Mouse (Mus musculus) liver, embryonic 11.5 days (tissue): ENCODE measurements at regions not wholly inside any gene's neighbourhood (a gene's known extent, or its start where the extent isn't known, plus 50 kb on each side); places are given as distances from the start of the nearest gene placed in this dataset.
"Not testable (repeated sequence)": the region's sequence is repeated elsewhere in the genome, so short reads cannot be mapped to it uniquely, and the experiment has no call there.

Experiments used
- ATAC-seq: fragments of 200-750 bp; cut with Nextera tagmentation; replicated peaks from 2 replicates; pipeline ENCODE4 v1.8.0; 2017; ENCODE audit warnings: moderate number of reproducible peaks, mild to moderate bottlenecking, moderate TSS enrichment, moderate library complexity; ENCODE audit not compliant: low FRiP score
- DNase-seq: peaks from one replicate; pipeline ENCODE4 v3.0.0-alpha.2; 2017; ENCODE audit warnings: low spot score
- H3K27ac ChIP-seq: fragments of 300-500 bp; sonication (generic); 2 replicates; pipeline ENCODE4 v1.5.1; 2014; ENCODE audit warnings: mild to moderate bottlenecking, low read depth, low read length, control low read depth
- H3K27me3 ChIP-seq: fragments of 300-500 bp; sonication (generic); replicated peaks from 2 replicates; pipeline ENCODE4 v1.6.1; 2014; ENCODE audit warnings: low read length, mixed read lengths; ENCODE audit not compliant: control insufficient read depth, insufficient read depth
- H3K36me3 ChIP-seq: fragments of 300-500 bp; sonication (generic); 2 replicates; pipeline ENCODE4 v1.6.1; 2014; ENCODE audit warnings: mild to moderate bottlenecking, low read length, moderate library complexity, mixed read lengths; ENCODE audit not compliant: control insufficient read depth, insufficient read depth
- H3K4me1 ChIP-seq: fragments of 300-500 bp; sonication (generic); replicated peaks from 2 replicates; pipeline ENCODE4 v1.6.1; 2014; ENCODE audit warnings: low read length, mixed read lengths; ENCODE audit not compliant: control insufficient read depth, insufficient read depth
- H3K4me2 ChIP-seq: fragments of 300-500 bp; sonication (generic); 2 replicates; pipeline ENCODE4 v1.6.1; 2014; ENCODE audit warnings: mild to moderate bottlenecking, control low read depth, moderate library complexity
- H3K4me3 ChIP-seq: fragments of 300-500 bp; sonication (generic); 2 replicates; pipeline ENCODE4 v1.5.1; 2014; ENCODE audit warnings: low read depth, low read length, control low read depth
- H3K9ac ChIP-seq: fragments of 300-500 bp; sonication (generic); 2 replicates; pipeline ENCODE4 v1.6.1; 2014; ENCODE audit warnings: low read depth, low read length, control low read depth
- H3K9me3 ChIP-seq: fragments of 300-500 bp; sonication (generic); 2 replicates; pipeline ENCODE4 v1.6.1; 2016; ENCODE audit warnings: low read length, inconsistent platforms, mixed read lengths; ENCODE audit not compliant: control insufficient read depth
- WGBS: fragments of 180-500 bp; shearing (Covaris S2); extraction: QIAGEN DNeasy Blood & Tissue Kit; methylation state at CpG from one replicate; pipeline ENCODE4 v1.1.7; 2014; 5-methylcytosine and 5-hydroxymethylcytosine counted together

- Histone ChIP-seq H3K4me3 (no peak overlapping the region), H3K36me3 (no peaks in the 10 kb centered on the region), H3K9ac (no peak overlapping the region), H3K4me1 (no peaks in the 10 kb centered on the region), H3K27me3 (no peaks in the 10 kb centered on the region), H3K27ac (no peak overlapping the region), H3K4me2 (no peak overlapping the region), H3K9me3 (no peaks in the 10 kb centered on the region)
- DNase-seq: no peak
- 59% methylated on average over 5 of the region's 5 CpGs for WGBS
- ATAC-seq: no peak
These were observed 172.3 kb downstream of the Cdca7 start for GRCm38 (mm10) chr2:72648294-72648693.

DNA sequence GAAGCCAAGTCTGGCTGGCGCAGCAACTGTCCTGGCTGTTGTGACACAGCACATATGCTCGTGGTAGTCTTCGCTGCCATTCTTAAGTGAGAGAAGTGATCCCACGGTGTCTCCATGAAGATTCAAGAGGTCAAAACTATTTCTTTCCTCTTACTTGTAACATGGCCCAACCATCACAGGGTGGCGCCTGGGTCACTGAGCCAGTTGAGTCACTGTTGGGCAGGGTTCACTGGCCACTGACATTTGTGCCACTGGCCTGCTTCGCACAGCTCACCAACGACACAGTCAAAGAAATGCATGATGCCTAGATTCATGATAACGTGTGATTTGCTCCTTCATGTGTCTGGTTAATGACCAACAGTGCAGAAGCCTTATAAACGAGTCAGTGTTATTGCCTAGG lies 179.9 kb downstream of the Cdca7 start:
- Histone ChIP-seq H3K9ac (no peak overlapping the region), H3K4me2 (no peak overlapping the region), H3K4me3 (no peak overlapping the region), H3K27me3 (no peaks in the 10 kb centered on the region), H3K4me1 (no peaks in the 10 kb centered on the region), H3K9me3 (no peaks in the 10 kb centered on the region), H3K27ac (no peak overlapping the region), H3K36me3 (no peaks in the 10 kb centered on the region)
- no peak for DNase-seq
- WGBS: 72% methylated on average over 9 of the region's 9 CpGs
- no peak for ATAC-seq

GRCm38 (mm10) chr2:72657101-72657920 lies 181.4 kb downstream of the Cdca7 start:
- no peak overlapping the region for H3K27ac ChIP-seq
- ATAC-seq: no peak
- H3K4me2 ChIP-seq: no peak overlapping the region
- H3K4me3 ChIP-seq: no peak overlapping the region
- WGBS: 72% methylated on average over 10 of the region's 10 CpGs
- no peaks in the 10 kb centered on the region for H3K27me3 ChIP-seq
- no peak for DNase-seq
- no peaks in the 10 kb centered on the region for H3K36me3 ChIP-seq
- no peak overlapping the region for H3K9ac ChIP-seq
- H3K9me3 ChIP-seq: no peaks in the 10 kb centered on the region
- no peaks in the 10 kb centered on the region for H3K4me1 ChIP-seq

DNA sequence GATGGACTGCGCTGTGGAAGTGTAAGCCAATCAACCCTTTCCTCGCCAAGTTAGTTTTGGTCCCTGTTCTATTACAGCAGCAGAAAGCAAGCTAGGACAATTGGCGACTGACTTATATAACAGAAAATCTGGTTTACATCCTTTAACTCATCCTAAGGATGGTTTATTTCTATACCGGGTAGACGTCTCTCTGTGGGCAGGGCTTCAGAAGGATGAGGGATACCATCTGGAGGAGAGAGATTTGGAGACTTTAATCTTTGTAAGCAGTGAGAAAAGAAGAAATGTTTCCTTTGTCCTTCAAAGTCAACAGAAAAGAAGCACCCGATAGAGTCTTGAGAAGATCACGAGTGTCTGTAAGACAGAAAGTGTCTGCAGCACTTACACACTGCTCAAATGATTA lies 186.4 kb downstream of the Cdca7 start:
- no peak overlapping the region for H3K4me2 ChIP-seq
- H3K27ac ChIP-seq: no peak overlapping the region
- 79% methylated on average over 7 of the region's 7 CpGs for WGBS
- H3K4me3 ChIP-seq: no peak overlapping the region
- ATAC-seq (no peak), DNase-seq (no peak)
- H3K27me3 ChIP-seq: no peaks in the 10 kb centered on the region; the same call in 1 of the 2 replicates
- H3K9ac ChIP-seq: no peak overlapping the region
- no peaks in the 10 kb centered on the region for H3K9me3 ChIP-seq
- no peaks in the 10 kb centered on the region for H3K36me3 ChIP-seq
- H3K4me1 ChIP-seq: no peaks in the 10 kb centered on the region

DNA sequence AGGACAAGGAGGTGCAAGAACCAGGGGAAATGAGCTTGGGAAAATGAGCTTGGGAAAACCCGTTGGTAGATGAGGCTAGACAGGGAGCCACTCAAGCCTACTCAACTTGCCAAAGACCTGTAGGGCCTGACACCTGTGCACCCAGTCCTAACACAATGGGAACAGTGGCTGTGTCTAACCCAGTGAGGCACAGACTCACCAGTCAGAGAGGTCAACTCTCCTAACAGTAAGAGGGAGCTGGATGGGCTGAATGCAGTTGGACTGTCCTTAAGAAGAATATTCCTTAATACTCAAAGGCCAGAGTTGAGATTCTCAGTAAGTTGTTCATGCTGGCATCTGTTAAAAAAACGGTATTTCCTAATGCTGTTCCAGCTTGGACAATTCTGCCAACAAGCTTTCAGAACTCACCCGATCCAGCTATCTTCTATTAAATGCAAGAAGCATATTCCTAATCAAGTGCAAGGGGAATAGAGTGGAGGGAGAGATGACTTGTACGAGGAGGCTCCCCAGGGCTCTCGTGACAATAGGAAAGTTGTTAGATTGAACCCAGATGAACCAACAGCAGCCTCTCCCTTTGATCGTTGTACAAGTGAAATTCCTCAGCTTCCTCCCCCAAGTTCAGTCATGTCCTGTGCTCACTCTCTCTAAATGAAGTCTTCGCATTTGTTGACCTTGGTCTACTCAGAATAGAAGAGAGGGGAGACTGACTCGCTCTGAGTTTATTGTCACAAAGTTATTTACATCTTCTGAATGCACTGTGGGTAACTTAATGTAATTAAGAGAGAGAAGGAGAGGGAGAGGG lies 187.2 kb downstream of the Cdca7 start:
- WGBS: 65% methylated on average over 8 of the region's 8 CpGs
- no peaks in the 10 kb centered on the region; the same call in 1 of the 2 replicates for H3K27me3 ChIP-seq
- H3K27ac ChIP-seq: no peak overlapping the region
- ATAC-seq (no peak), DNase-seq (no peak)
- no peak overlapping the region for H3K4me3 ChIP-seq
- no peak overlapping the region for H3K9ac ChIP-seq
- H3K4me1 ChIP-seq: no peaks in the 10 kb centered on the region
- no peak overlapping the region for H3K4me2 ChIP-seq
- H3K36me3 ChIP-seq: no peaks in the 10 kb centered on the region
- no peaks in the 10 kb centered on the region for H3K9me3 ChIP-seq

GRCm38 (mm10) chr2:72667396-72667795 lies 191.4 kb downstream of the Cdca7 start:
- not testable (repeated sequence) for DNase-seq, ATAC-seq, H3K4me1 ChIP-seq, H3K9ac ChIP-seq, H3K4me2 ChIP-seq, H3K36me3 ChIP-seq, H3K27me3 ChIP-seq, H3K27ac ChIP-seq, H3K9me3 ChIP-seq, H3K4me3 ChIP-seq
- 90% methylated on average over 16 of the region's 16 CpGs for WGBS

DNA sequence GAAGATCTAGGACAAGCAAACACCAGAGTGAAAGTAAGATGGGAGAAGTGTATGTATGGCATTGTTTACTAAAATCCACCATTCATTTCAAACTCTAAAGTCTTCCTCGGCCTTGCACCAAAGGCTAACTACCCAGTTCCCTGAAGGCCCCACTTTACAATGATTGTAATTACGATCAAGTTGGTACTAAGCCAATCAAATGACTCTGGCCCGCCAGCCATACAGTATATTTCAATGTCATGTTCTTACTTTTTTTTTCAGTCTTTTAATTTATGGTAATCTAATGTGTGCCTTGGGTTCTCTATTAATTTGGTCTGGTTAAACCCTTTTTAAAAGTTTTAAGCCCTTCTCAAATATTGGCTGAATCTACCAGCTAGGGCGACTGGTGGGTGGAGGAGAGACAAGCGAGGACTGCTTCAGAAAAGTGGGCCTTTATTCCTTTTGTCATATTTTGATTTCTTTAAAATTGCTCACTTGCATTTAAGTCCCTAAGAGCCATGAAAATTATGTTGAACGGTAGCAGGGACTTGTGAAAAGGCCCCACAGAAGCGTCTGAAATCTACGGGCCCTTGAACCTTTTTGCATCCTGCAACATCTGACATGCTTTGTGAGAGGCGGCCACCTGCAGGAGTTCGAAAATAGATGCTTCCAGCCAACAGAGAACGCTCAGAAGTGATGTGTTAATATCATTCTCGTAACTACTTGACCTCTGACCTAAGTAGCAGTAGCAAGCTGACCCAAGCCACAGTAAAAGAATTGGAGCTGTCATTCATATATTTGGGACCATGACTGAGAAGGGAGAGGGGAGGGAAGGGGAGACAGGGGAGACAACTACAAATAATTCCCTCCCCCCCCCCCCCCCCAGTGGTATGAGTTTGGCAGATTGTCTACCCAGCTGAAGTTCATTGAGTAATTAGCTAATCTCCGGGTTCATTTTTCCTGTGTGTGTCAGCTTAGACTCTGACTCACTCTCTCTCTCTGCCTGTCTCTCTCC lies 197.2 kb downstream of the Cdca7 start:
- no peak for ATAC-seq
- Histone ChIP-seq H3K9me3 (no peaks in the 10 kb centered on the region), H3K9ac (no peak overlapping the region), H3K4me1 (no peaks in the 10 kb centered on the region), H3K4me2 (no peak overlapping the region), H3K27me3 (peaks cover 2% of the 10 kb centered on the region; the same call in 1 of the 2 replicates), H3K36me3 (no peaks in the 10 kb centered on the region), H3K4me3 (no peak overlapping the region), H3K27ac (no peak overlapping the region)
- WGBS: 69% methylated on average over 12 of the region's 13 CpGs
- no peak for DNase-seq

DNA sequence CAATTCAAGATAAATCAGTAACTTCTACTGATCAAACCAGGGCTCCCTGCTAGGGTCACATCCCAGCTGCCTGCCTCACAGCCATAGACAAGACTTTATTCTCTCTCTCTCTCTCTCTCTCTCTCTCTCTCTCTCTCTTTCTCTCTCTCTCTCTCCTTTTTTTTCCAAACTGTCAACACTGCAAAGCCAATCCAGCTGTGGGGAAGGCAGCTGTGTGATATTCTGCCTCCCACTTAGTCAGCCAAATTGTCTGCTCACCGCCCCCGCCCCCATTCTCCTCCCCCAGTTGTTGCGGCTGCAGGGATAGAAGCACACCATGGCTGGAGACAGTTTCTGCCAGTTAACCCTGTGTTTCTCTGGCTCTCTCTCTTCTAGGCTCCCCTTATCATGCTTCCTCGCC lies 198.3 kb downstream of the Cdca7 start:
- ATAC-seq: no peak
- H3K9ac ChIP-seq: no peak overlapping the region
- H3K4me1 ChIP-seq: no peaks in the 10 kb centered on the region
- H3K4me2 ChIP-seq: no peak overlapping the region
- 10% methylated on average over 4 of the region's 4 CpGs for WGBS
- no peaks in the 10 kb centered on the region for H3K36me3 ChIP-seq
- no peaks in the 10 kb centered on the region for H3K9me3 ChIP-seq
- no peak overlapping the region for H3K27ac ChIP-seq
- no peak overlapping the region for H3K4me3 ChIP-seq
- no peak for DNase-seq
- H3K27me3 ChIP-seq: peaks cover 2% of the 10 kb centered on the region; the same call in 1 of the 2 replicates
